In the genomic region with DNA sequence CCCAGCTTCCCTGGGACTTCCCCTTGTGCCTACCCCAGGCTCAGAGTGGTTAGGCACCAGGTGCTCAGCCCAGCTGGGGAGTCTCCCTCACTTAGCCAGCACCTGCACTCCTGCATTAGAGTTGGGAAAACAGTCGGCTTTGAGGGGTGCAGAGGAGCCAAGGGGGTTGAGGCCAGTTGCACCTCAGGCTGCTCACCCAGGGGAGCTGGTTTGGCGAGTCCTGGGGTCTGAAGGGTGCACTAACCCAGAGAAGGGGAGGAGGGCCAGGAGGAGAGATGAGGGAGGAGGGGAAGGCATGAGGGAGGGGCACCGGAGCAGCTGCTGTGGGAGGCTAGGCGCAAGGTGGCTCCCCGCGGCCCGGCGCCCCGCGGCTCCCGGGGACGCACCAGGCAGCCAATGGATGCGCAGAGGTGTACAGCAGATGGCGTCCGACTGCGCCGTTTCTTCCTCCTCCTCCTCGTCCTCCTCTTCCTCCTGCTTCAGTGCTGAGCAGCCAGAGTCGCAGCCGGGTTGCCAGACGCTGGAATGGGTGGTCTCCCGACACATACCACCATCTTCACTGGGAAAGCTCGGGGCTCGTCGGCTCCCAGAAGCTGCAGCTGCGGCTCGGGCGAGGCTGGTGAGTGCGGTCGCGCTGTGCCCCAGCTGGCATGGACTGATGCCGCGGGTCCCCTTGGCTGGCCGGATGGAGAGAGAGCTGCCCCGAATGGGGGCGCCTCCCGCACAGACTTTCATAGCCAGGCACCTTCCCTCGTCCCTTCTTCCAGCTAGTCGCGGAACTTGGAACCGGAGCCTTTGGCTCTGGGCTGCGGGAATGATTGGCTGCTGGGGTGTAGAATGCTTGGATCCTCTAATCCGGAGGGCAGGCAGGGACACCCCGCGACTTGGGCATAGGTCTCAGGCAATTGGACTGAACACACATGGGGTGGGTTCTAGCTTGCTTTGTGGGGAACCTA, we compare ENCODE assay signal across 8 mouse cellular contexts. TPM values are rescaled to one million over a fixed set of nuclear protein-coding genes. Genes with fewer than 3 reads are reported as not detected.
A peak's percentile ranks its signal among the peaks of the same experiment; 100 is the strongest.
DNase-seq lines count a peak whose midpoint lies in the region; ATAC-seq lines count a peak whose summit lies in the region.

TSS of gene Thsd7b (plus strand) at position 321 of the 956 bp plus-strand sequence.

- ATAC-seq in cerebellum, adult (ENCODE audit: insufficient number of reproducible peaks, low FRiP score, low TSS enrichment) = peak; percentile 50; the same call in 1 of the 2 replicates
- ATAC-seq in forebrain, embryonic 11.5 days (replicated peaks; ENCODE audit: low FRiP score) = peak; percentile 83
- ATAC-seq in intestine, embryonic 14.5 days (replicated peaks; ENCODE audit: low FRiP score, low TSS enrichment, low read depth) = 0 out of 2 replicates have a peak, but pooled peaks have one; percentile 36
- 0 out of 2 replicates have a peak, but pooled peaks have one; percentile 21 for ATAC-seq in liver, embryonic 12.5 days

- no peak for DNase-seq in cerebellum, adult 8-10 months
- peak; percentile 21 for DNase-seq in ES-CJ7 (ENCODE audit: low read depth, low spot score)
- peak; percentile 77 for DNase-seq in forebrain, embryonic 11.5 days (ENCODE audit: low spot score)
- peak; percentile 67 for DNase-seq in intestine, embryonic 14.5 days (ENCODE audit: low spot score)
- peak; percentile 12 to 36 for DNase-seq in right cerebral cortex, postnatal 36 days (ENCODE audit: low spot score in 2 of 2)
- no peak for DNase-seq in adrenal gland, postnatal 14 days

- no peak within 1 kb of the TSS for H3K27ac ChIP-seq in forebrain, embryonic 11.5 days (ENCODE audit: low read depth, low read length)
- no peak within 1 kb of the TSS for H3K27ac ChIP-seq in intestine, embryonic 14.5 days (ENCODE audit: low read depth)
- H3K27ac ChIP-seq in liver, embryonic 12.5 days = no peak within 1 kb of the TSS

- H3K4me1 ChIP-seq in forebrain, embryonic 11.5 days (replicated peaks; ENCODE audit: control insufficient read depth, insufficient read depth, low read length) = no peaks in the 10 kb centered on the region; the same call in 1 of the 2 replicates
- H3K4me1 ChIP-seq in intestine, embryonic 14.5 days (replicated peaks; ENCODE audit: control insufficient read depth, insufficient read depth, low read length) = 0 out of 2 replicates have a peak, but pooled peaks cover 4% of the 10 kb centered on the region
- H3K4me1 ChIP-seq in liver, embryonic 12.5 days = no peaks in the 10 kb centered on the region

- H3K4me2 ChIP-seq in forebrain, embryonic 11.5 days (ENCODE audit: low read depth, low read length, severe bottlenecking) = peak within 1 kb of the TSS; percentile 92
- peak within 1 kb of the TSS; percentile 61 for H3K4me2 ChIP-seq in intestine, embryonic 14.5 days (ENCODE audit: low read length)
- peak within 1 kb of the TSS; percentile 38 for H3K4me2 ChIP-seq in liver, embryonic 12.5 days

- peak within 1 kb of the TSS; percentile 62 for H3K9ac ChIP-seq in forebrain, embryonic 11.5 days (ENCODE audit: low read length)
- H3K9ac ChIP-seq in intestine, embryonic 14.5 days (ENCODE audit: low read length) = no peak within 1 kb of the TSS
- no peak within 1 kb of the TSS for H3K9ac ChIP-seq in liver, embryonic 12.5 days

- 1% methylated on average over 45 of the region's 45 CpGs for WGBS in forebrain, embryonic 11.5 days
- 2% methylated on average over 42 of the region's 45 CpGs for WGBS in intestine, embryonic 14.5 days
- WGBS in liver, embryonic 12.5 days (ENCODE audit: insufficient replicate concordance) = 4% methylated on average over 43 of the region's 45 CpGs

- H3K36me3 ChIP-seq in forebrain, embryonic 11.5 days (ENCODE audit: control insufficient read depth, insufficient read depth, low read length) = no peaks in the 10 kb centered on the region
- no peaks in the 10 kb centered on the region for H3K36me3 ChIP-seq in intestine, embryonic 14.5 days (ENCODE audit: control insufficient read depth, insufficient read depth, low read length)
- H3K36me3 ChIP-seq in liver, embryonic 12.5 days = no peaks in the 10 kb centered on the region

- H3K4me3 ChIP-seq in forebrain, embryonic 11.5 days (ENCODE audit: low read depth, low read length) = peak within 1 kb of the TSS; percentile 54
- H3K4me3 ChIP-seq in intestine, embryonic 14.5 days (ENCODE audit: low read depth, low read length) = peak within 1 kb of the TSS; percentile 40
- peak within 1 kb of the TSS; percentile 30 for H3K4me3 ChIP-seq in liver, embryonic 12.5 days

- H3K27me3 ChIP-seq in forebrain, embryonic 11.5 days (ENCODE audit: control insufficient read depth, insufficient read depth, low read length) = no peaks in the 10 kb centered on the region; the same call in 1 of the 2 replicates
- peaks cover 43% of the 10 kb centered on the region for H3K27me3 ChIP-seq in intestine, embryonic 14.5 days (replicated peaks; ENCODE audit: control insufficient read depth, insufficient read depth, low read length)
- H3K27me3 ChIP-seq in liver, embryonic 12.5 days (replicated peaks) = peaks cover 32% of the 10 kb centered on the region

- no peaks in the 10 kb centered on the region for H3K9me3 ChIP-seq in forebrain, embryonic 11.5 days (ENCODE audit: control insufficient read depth, low read length)
- no peaks in the 10 kb centered on the region for H3K9me3 ChIP-seq in intestine, embryonic 14.5 days (ENCODE audit: control insufficient read depth, low read length)
- no peaks in the 10 kb centered on the region for H3K9me3 ChIP-seq in liver, embryonic 12.5 days (replicated peaks)

RNA-seq across cellular contexts. Expression of gene Thsd7b, which starts in this region (rescaled TPM):
- 2.6 and 3.7 TPM in 2 replicates for polyA plus RNA-seq in forebrain, embryonic 11.5 days (2014; fragmentation: Nextera tagmentation; extraction: Ambion mirVana)
- polyA plus RNA-seq in intestine, embryonic 14.5 days (2014; fragmentation: Nextera tagmentation; extraction: Ambion mirVana) = 0.66 and 1.0 TPM in 2 replicates
- polyA plus RNA-seq in liver, embryonic 12.5 days (2016; fragmentation: Nextera tagmentation; extraction: Ambion mirVana) = 0.26 and 0.43 TPM in 2 replicates
- 0.45 and 0.56 TPM in 2 replicates for total RNA-seq in adrenal gland, postnatal 14 days (2021)

Comparison
In these comparisons a context has a peak if more than half of its experiments do, and no peak if none do; other contexts are left out.
1. Peak in ATAC-seq, H3K4me3 ChIP-seq and H3K4me2 ChIP-seq in liver, embryonic 12.5 days; RNA of the gene not detected or under 1 TPM.
2. ATAC-seq: peak in every context shown above with its lines; median percentile 83 in forebrain, embryonic 11.5 days; 50 in cerebellum, adult; 36 in intestine, embryonic 14.5 days; 21 in liver, embryonic 12.5 days.
3. DNase-seq: peak in ES-CJ7 (single experiment), forebrain, embryonic 11.5 days (single experiment), intestine, embryonic 14.5 days (single experiment) and right cerebral cortex, postnatal 36 days (2 of 2); none in cerebellum, adult 8-10 months (single experiment) and adrenal gland, postnatal 14 days (single experiment).
4. H3K4me2 ChIP-seq: peak in every context shown above with its lines; median percentile 92 in forebrain, embryonic 11.5 days; 61 in intestine, embryonic 14.5 days; 38 in liver, embryonic 12.5 days.
5. Peak in every context shown above with its lines, with median percentiles within 50 percentile points of each other: H3K4me3 ChIP-seq.